Mouse (Mus musculus) heart, embryonic 10.5 days (tissue): ENCODE measurements around the gene Tet1. TPM values are rescaled to one million over a fixed set of nuclear protein-coding genes. Genes with fewer than 3 reads are reported as not detected.

Experiments used
- DNase-seq: peaks from one replicate; pipeline ENCODE4 v3.0.0-alpha.2; 2017; ENCODE audit warnings: low spot score
- H3K27ac ChIP-seq: fragments of 300-500 bp; sonication (generic); 2 replicates; pipeline ENCODE4 v1.5.1; 2016; ENCODE audit warnings: mild to moderate bottlenecking
- H3K27me3 ChIP-seq: fragments of 300-500 bp; sonication (generic); 2 replicates; pipeline ENCODE4 v1.6.1; 2016; ENCODE audit warnings: mild to moderate bottlenecking; ENCODE audit not compliant: poor library complexity, insufficient read depth, severe bottlenecking
- H3K36me3 ChIP-seq: fragments of 300-500 bp; sonication (generic); 2 replicates; pipeline ENCODE4 v1.6.1; 2016; ENCODE audit warnings: mild to moderate bottlenecking, moderate library complexity
- H3K4me1 ChIP-seq: fragments of 300-500 bp; sonication (generic); 2 replicates; pipeline ENCODE4 v1.6.1; 2016; ENCODE audit warnings: mild to moderate bottlenecking
- H3K4me3 ChIP-seq: fragments of 300-500 bp; sonication (generic); 2 replicates; pipeline ENCODE4 v1.5.1; 2016; ENCODE audit warnings: mild to moderate bottlenecking, moderate library complexity
- H3K9me3 ChIP-seq: fragments of 300-500 bp; sonication (generic); 2 replicates; pipeline ENCODE4 v1.6.1; 2016; ENCODE audit warnings: mild to moderate bottlenecking, moderate library complexity
- WGBS: fragments of 180-500 bp; shearing (Covaris S2); methylation state at CpG from one replicate; pipeline ENCODE4 v1.1.7; 2016; 5-methylcytosine and 5-hydroxymethylcytosine counted together
- polyA plus RNA-seq: library from polyadenylated mRNA; unstranded; fragments of >200 nt; fragmentation: Nextera tagmentation; extraction: Ambion mirVana; gene quantifications from 2 replicates; pipeline ENCODE4 v1.2.1, GENCODE M21; 2016

Gene Tet1
- polyA plus RNA-seq, 1 experiment from 2014 or later, result 30.3 TPM

DNA sequence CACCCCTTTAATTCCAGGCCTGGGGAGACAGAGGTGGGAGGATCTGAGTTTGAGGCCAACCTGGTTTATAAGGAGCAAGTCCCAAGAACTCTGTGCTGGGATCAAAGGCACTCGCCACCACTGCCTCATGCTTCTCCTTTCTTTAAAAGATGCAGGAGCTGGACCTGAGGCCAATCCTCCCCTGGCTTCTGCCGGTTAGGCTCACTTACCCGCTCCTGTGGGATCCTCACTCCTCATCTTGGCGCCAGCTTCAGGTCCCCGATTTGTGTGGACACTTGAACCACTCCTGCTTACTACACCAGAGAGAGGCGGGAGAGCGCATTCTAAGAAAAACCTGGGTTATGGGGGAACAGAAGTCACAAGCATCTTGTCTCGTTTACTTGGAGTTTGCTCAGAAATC is 7.0 kb downstream of the Tet1 start:
- H3K4me3 ChIP-seq, result no peak overlapping the region
- DNase-seq, result no peak
- H3K9me3 ChIP-seq, result no peaks in the 10 kb centered on the region
- no peak overlapping the region for H3K27ac ChIP-seq
- no peaks in the 10 kb centered on the region; the same call in 1 of the 2 replicates for H3K4me1 ChIP-seq
- H3K27me3 ChIP-seq, result no peaks in the 10 kb centered on the region
- no peaks in the 10 kb centered on the region for H3K36me3 ChIP-seq
- 37% methylated on average over 8 of the region's 8 CpGs for WGBS

DNA sequence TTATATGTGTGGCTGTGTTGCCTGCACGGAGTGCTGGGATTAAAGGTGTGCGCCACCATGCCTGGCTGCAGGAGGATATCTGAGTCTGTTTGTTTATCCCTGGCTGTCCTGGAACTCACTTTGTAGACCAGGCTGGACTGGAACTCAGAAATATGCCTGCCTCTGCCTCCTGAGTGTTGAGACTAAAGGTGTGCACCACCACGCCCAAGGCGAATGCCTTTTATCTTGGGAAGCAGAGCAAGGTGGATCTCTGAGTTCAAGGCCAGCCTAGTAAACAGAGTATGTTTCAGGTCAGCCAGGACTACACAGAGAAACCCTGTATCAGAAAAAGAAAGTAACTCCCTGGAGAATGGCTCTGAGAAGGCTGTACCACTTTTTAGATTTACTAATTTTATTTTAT is 8.7 kb downstream of the Tet1 start:
- no peaks in the 10 kb centered on the region; the same call in 1 of the 2 replicates for H3K4me1 ChIP-seq
- H3K36me3 ChIP-seq, result no peaks in the 10 kb centered on the region
- H3K4me3 ChIP-seq, result no peak overlapping the region
- no peaks in the 10 kb centered on the region for H3K27me3 ChIP-seq
- DNase-seq, result no peak
- WGBS, result 93% methylated on average over 4 of the region's 4 CpGs
- H3K9me3 ChIP-seq, result no peaks in the 10 kb centered on the region
- H3K27ac ChIP-seq, result no peak overlapping the region

DNA sequence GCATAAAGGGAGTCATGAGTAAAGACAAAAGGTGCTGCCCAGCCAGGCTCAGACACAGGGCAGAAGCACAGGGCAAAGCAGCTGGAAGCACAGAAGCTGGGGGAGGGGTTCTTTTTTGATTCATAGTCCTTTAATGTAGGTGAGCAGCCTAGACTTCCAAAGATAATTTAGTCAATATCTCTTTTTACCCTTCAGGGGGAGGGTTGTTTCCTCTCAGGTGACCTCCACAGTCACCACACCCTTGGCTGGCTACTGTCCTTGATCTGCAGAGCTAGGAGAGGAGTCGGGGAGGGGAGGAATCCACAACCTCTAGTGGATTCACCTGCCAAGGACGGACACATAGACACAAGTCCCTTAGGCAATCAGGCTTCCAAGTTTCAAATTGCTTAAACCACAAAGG is 10.7 kb downstream of the Tet1 start:
- no peak overlapping the region for H3K4me3 ChIP-seq
- H3K36me3 ChIP-seq, result no peaks in the 10 kb centered on the region
- whole genome bisulfite sequencing, result 88% methylated on average over 2 of the region's 2 CpGs
- no peaks in the 10 kb centered on the region for H3K27me3 ChIP-seq
- no peaks in the 10 kb centered on the region for H3K9me3 ChIP-seq
- H3K27ac ChIP-seq, result no peak overlapping the region
- no peaks in the 10 kb centered on the region; the same call in 1 of the 2 replicates for H3K4me1 ChIP-seq
- DNase-seq, result no peak

DNA sequence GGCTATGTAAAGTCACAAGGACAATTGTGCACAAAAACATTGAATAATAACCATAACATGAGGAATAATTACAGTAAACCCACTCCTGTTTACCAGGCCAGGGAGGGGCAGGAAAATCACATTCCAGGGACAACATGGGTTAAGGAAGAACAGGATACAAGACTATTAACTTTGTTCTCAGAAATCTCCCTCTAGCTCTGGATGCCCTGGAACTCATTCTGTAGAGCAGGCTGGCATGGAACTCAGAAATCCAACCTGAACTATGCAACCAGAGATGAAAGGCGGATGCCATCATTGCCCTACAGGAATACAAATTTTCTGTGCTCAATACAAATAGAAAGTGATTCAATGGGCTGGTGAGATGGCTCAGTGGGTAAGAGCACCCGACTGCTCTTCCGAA is 11.4 kb downstream of the Tet1 start:
- WGBS, result 88% methylated on average over 3 of the region's 3 CpGs
- no peak overlapping the region for H3K4me3 ChIP-seq

DNA sequence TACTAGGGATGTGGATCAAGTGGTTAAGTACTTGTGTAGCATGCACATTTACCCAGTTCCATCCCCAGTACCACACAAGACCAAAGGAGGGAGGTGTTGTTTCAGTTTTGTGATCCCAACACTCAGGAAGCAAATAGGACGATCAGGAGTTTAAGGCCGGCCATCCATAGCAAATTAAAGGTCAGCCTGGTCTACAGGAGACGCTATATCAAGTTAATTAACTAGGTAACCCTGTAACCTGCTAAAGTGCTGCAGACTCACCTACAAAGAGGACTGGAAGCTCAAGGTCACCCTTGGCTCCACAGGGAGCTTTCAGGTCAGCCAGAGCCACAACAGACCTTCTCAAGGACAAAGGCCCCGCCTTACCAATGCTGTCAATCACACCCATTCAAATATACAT is 12.0 kb downstream of the Tet1 start:
- no peaks in the 10 kb centered on the region for H3K27me3 ChIP-seq
- peak overlapping the region; percentile 33; the same call in 1 of the 2 replicates for H3K27ac ChIP-seq
- no peak for DNase-seq
- no peaks in the 10 kb centered on the region for H3K9me3 ChIP-seq
- H3K4me1 ChIP-seq, result no peaks in the 10 kb centered on the region
- no peaks in the 10 kb centered on the region for H3K36me3 ChIP-seq
- WGBS, result 71% methylated on average over 4 of the region's 4 CpGs
- no peak overlapping the region for H3K4me3 ChIP-seq

More for the DNA sequence above, 11.4 kb downstream of the Tet1 start:
- no peaks in the 10 kb centered on the region for H3K9me3 ChIP-seq
- no peak overlapping the region for H3K27ac ChIP-seq
- no peak for DNase-seq
- H3K27me3 ChIP-seq, result no peaks in the 10 kb centered on the region
- no peaks in the 10 kb centered on the region for H3K4me1 ChIP-seq
- H3K36me3 ChIP-seq, result no peaks in the 10 kb centered on the region

DNA sequence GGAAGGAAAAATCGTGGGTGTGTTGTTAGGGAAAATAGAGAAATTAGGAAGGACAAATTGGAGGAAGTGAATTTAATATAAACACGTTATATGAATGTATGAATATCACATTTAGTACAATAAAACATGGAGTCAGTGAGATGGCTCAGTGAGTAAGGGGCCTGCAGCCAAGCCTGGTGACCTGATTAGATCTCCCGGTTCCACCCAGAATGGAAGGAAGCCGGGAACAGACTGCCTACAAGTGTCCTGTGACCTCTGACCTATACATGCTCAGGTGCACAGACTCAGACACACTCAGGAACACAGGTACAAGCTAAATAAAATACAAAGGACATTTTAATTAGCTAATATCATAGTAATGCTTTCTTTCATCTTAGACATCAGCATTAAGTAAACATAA is 12.8 kb downstream of the Tet1 start:
- H3K36me3 ChIP-seq, result no peaks in the 10 kb centered on the region
- H3K4me1 ChIP-seq, result no peaks in the 10 kb centered on the region
- no peak overlapping the region for H3K27ac ChIP-seq
- H3K9me3 ChIP-seq, result no peaks in the 10 kb centered on the region
- DNase-seq, result no peak
- H3K4me3 ChIP-seq, result no peak overlapping the region
- 63% methylated on average over 4 of the region's 4 CpGs for WGBS
- no peaks in the 10 kb centered on the region for H3K27me3 ChIP-seq

DNA sequence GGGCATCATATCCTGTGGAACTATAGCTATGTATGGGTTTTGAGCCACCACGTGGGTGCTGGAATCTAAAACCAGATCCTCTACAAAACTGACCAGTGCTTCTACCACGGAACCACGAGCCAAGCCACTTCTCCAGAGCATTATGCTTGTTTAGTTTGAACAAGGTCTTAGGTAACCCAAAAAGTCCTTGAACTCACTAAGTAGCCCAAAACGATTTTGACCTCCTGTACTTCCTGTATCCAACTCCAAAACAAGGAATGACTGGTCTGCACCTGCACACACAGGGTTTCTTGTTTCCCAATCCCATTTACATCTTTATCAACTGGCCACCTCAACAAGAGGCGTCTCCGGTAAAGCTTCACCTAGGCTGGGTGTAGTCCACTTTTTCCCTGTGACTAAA is 13.4 kb downstream of the Tet1 start:
- Histone ChIP-seq H3K4me3 (no peak overlapping the region), H3K27ac (no peak overlapping the region), H3K27me3 (no peaks in the 10 kb centered on the region), H3K9me3 (no peaks in the 10 kb centered on the region), H3K36me3 (no peaks in the 10 kb centered on the region), H3K4me1 (no peaks in the 10 kb centered on the region)
- DNase-seq, result no peak
- 77% methylated on average over 6 of the region's 6 CpGs for WGBS

DNA sequence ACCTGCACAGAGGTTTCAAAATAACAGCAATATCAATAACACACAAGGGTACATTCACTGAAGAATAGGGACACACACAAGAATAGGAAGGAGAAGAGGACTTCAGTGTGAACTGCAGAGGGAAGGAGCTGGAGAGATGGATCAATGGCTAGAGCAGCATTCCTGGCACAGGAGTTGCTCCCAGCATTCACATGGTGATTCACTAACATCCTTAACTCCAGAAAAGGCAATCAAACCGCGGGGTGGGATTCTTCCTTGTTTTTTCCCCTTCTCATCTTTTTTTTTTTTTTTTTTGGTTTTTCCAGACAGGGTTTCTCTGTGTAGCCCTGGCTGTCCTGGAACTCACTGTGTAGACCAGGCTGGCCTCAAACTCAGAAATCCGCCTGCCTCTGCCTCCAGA is 14.3 kb downstream of the Tet1 start:
- H3K27ac ChIP-seq, result no peak overlapping the region
- H3K9me3 ChIP-seq, result no peaks in the 10 kb centered on the region
- no peak overlapping the region for H3K4me3 ChIP-seq
- no peaks in the 10 kb centered on the region for H3K27me3 ChIP-seq
- no peaks in the 10 kb centered on the region for H3K36me3 ChIP-seq
- no peak for DNase-seq
- 77% methylated on average over 3 of the region's 3 CpGs for WGBS
- H3K4me1 ChIP-seq, result no peaks in the 10 kb centered on the region

DNA sequence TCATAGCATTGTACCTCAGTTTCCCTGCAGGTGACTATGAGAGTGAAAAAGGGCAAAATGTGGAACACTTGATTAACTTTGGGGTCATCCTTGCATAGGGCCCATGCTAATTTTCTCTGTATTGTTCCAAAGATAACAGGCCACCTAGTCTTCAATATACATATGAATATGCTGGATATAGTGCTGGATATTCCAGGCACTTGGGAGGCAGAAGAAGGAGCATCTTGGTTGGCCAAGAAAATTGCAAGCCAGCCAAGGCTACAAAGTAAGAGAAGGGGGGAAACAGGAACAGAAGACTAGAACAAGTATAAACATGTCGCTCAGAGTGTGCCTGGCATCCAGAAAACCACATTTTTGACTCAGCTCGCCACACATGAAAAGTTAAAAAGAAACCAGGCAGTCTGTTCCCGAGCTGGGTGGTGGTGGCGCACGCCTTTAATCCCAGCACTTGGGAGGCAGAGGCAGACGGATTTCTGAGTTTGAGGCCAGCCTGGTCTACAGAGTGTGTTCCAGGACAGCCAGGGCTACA is 15.4 kb downstream of the Tet1 start:
- 74% methylated on average over 6 of the region's 6 CpGs for WGBS
- no peaks in the 10 kb centered on the region for H3K27me3 ChIP-seq
- no peaks in the 10 kb centered on the region for H3K4me1 ChIP-seq
- H3K27ac ChIP-seq, result no peak overlapping the region
- H3K36me3 ChIP-seq, result no peaks in the 10 kb centered on the region
- H3K4me3 ChIP-seq, result no peak overlapping the region
- H3K9me3 ChIP-seq, result no peaks in the 10 kb centered on the region
- DNase-seq, result no peak

DNA sequence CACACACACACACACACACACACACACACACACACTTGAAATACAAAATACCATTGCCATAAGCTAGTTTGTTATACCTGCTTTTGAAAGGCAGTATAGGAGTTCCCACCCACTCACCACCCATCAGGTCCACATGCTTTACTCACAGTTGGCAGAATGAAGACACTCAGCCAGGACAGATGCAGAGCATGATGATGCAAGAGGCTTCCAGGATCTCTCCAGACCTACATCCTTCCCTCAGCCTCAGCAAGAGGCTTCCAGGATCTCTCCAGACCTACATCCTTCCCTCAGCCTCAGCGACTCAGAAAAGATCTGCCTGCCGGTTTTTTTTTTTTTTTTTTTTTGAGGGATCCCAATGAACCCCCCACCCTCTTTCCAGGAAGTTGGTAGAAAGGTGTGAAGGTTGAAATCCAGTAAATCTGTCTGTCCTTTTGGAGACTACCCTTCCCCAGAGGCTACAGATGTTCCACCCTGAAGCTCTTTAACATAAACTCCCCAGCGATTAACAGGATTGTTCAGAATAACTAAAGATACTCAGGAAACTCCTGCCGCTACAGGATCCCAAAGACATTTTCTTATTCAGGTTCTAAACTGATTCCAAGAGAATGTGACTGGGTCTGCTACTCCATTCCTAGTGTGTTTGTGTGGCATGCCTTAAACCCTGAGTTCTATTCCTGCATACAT is 16.1 kb downstream of the Tet1 start:
- no peaks in the 10 kb centered on the region for H3K9me3 ChIP-seq
- H3K36me3 ChIP-seq, result no peaks in the 10 kb centered on the region
- 16% methylated on average over 4 of the region's 4 CpGs for WGBS
- H3K27ac ChIP-seq, result no peak overlapping the region
- no peak for DNase-seq
- H3K4me3 ChIP-seq, result no peak overlapping the region
- no peaks in the 10 kb centered on the region for H3K4me1 ChIP-seq
- no peaks in the 10 kb centered on the region for H3K27me3 ChIP-seq

DNA sequence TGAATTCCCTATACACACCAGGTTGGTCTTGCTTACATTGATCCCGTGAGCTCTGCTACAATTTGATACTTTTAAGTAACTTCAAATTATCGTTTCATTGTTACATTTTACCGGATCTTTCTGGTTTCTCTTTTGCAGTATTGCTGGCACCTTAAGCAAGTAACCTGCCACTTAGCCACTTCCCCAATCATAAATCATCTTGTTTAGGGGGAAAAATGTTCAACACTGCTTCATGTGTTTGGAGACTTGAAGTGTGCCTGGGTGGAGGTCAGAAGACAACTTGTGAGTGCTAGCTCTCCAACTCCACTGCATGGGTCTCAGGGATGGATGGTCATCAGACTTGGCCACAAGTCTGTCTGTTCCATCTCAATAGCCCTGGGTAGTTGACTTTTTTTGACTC is 17.8 kb downstream of the Tet1 start:
- Histone ChIP-seq H3K27ac (no peak overlapping the region), H3K27me3 (no peaks in the 10 kb centered on the region), H3K9me3 (no peaks in the 10 kb centered on the region), H3K36me3 (no peaks in the 10 kb centered on the region), H3K4me1 (no peaks in the 10 kb centered on the region; the same call in 1 of the 2 replicates), H3K4me3 (no peak overlapping the region)
- 89% methylated on average over 3 of the region's 3 CpGs for WGBS
- DNase-seq, result no peak

DNA sequence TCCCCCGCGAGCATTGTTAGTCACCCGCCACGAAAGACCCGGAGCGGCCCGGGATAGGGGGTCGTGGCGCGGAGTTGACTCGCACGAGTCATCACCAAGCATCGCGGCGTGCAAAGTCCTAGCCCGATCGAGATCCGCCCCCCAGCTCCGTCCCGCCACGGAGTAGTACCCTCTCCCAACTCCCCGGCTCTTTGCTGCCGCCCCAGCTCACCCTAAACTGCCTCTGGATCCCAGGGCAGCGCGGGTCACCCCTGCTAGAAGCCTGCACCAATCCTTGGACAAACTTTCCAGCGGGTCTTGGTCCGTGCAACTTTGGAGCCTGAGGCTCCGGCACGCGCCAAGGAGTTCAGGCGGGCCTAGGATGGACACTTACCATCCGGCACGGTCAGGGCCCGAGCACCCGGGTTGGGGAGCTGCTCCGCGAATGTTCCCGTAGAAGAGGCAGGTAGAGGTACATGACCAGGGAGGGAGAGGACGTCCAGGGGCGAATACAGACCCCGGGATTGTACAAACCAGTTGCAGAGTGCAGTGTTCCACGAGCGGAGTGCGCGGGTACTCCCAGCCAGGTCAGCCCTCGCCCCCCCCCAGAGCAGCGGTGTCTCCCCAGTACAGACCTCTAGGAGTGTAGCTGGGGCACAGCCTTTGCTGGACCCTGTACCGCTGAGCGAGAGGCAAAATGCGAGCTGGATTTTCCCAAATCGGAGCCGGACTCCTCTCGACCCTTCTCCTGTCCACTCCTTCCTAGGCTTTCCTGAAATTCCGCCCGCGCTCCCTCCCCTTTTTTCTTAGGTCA is 21.8 kb downstream of the Tet1 start:
- Histone ChIP-seq H3K9me3 (no peaks in the 10 kb centered on the region), H3K27ac (peak overlapping the region; percentile 87), H3K36me3 (no peaks in the 10 kb centered on the region), H3K4me1 (peaks cover 12% of the 10 kb centered on the region), H3K27me3 (no peaks in the 10 kb centered on the region), H3K4me3 (peak overlapping the region; percentile 77)
- WGBS, result under 1% methylated on average over 56 of the region's 56 CpGs
- DNase-seq, result peak; percentile 94
